Comparison of ENCODE assay signal across 10 mouse cellular contexts in the genomic region with DNA sequence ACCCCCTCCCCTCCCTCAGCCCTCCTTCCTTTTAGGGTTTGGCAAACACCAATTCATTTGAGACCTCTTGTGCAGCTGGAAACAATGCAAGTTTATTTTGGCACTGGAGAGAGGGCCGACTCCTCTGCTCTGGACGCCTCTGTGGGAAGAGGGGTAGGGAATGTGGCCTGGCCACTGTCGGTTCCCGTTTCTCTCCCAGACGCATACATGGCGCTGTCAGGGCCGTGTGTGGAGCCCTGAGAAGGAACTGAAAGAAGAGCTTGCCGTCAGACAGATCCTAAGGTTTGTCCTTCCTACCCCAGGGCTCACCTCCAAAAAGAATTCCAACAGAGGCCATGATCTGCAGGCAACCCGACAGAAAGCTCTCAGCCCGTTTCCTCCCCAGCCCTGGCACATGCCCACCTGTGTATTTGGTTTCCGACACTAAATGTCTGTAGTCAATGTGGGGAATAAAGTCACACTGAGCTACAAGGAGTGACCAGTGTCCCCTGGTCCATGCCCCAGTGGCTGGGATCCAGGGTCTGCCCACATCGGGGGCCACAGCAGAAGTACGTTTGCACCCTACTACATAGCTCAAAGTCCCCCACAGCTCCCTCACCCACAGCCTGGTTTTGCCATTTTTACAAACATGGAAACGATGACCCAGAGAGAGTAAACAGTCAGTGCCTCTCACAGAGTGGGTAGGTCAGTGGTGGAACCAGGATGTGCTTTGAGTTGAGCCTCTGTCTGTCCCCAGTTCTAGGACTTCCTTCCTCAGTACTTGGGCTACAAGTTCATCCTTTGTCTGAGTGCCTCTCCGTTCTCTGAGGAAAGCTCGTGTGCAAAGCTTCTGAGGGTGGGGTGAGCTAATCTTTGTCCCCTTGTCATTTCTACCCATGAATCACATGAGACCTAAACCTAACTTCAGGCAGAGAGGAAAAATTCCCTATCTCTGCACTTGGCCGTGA.
DNase-seq lines count a peak whose midpoint lies in the region; ATAC-seq and TF ChIP-seq lines count a peak whose summit lies in the region.
"Had no signal": no experiment of that assay in that cellular context is flagged by ENCODE, and none has a peak within 500 bp of the region (broad histone marks: within the 10 kb centered on the region; RNA-seq: fewer than 3 reads in every experiment).

No protein-coding gene starts in this region.

- no peak for TF ChIP-seq CTCF in left cerebral cortex, adult 2 months (IDR thresholded peaks at IDR 0.05)

- no peaks in the 10 kb centered on the region for H3K36me3 ChIP-seq in kidney, embryonic 15.5 days
- H3K36me3 ChIP-seq in myocyte (ENCODE audit: control insufficient read depth, insufficient read depth) = no peaks in the 10 kb centered on the region

- no peak overlapping the region for H3K4me3 ChIP-seq in left cerebral cortex, adult 2 months
- H3K4me3 ChIP-seq in kidney, embryonic 15.5 days (replicated peaks) = no peak overlapping the region
- no peak overlapping the region for H3K4me3 ChIP-seq in myocyte

- H3K4me2 ChIP-seq in kidney, embryonic 15.5 days = no peak overlapping the region
- H3K4me2 ChIP-seq in myocyte (ENCODE audit: low read depth) = peak overlapping the region; percentile 57

- H3K9me3 ChIP-seq in kidney, embryonic 15.5 days (replicated peaks) = peaks cover 7% of the 10 kb centered on the region

- 59% methylated on average over 17 of the region's 17 CpGs for WGBS in kidney, embryonic 15.5 days

- 0 out of 2 replicates have a peak overlapping the region, but pooled peaks have one; percentile 40 for H3K27ac ChIP-seq in left cerebral cortex, adult 2 months
- peak overlapping the region; percentile 75 for H3K27ac ChIP-seq in kidney, embryonic 15.5 days

- H3K9ac ChIP-seq in kidney, embryonic 15.5 days = no peak overlapping the region

- no peak for TF ChIP-seq POLR2A in myocyte (IDR thresholded peaks at IDR 0.05; ENCODE audit: insufficient read length, low read depth)

- no peaks in the 10 kb centered on the region for H3K27me3 ChIP-seq in kidney, embryonic 15.5 days
- no peaks in the 10 kb centered on the region for H3K27me3 ChIP-seq in myocyte (ENCODE audit: control insufficient read depth, insufficient read depth, insufficient read length)

- no peak for DNase-seq in left cerebral cortex, adult 2 months (ENCODE audit: extremely low spot score in 1 of 2, low spot score in 2 of 2)
- DNase-seq in left cerebral cortex, adult 9 months (ENCODE audit: low spot score in 2 of 2) = no peak
- peak; percentile 74 for DNase-seq in heart, adult 8-10 months (ENCODE audit: low spot score)
- no peak for DNase-seq in frontal cortex, adult 2 months (ENCODE audit: extremely low spot score in 1 of 2, low spot score in 1 of 2)
- no peak for DNase-seq in adrenal gland, postnatal 36 days
- no peak for DNase-seq in adrenal gland, postnatal 10 days
- DNase-seq: cerebellum, postnatal 36 days; left cerebral cortex, postnatal 4 days had no signal

- no peak; the same call in 1 of the 2 replicates for ATAC-seq in kidney, embryonic 15.5 days (replicated peaks; ENCODE audit: low FRiP score)

- no peak overlapping the region for H3ac ChIP-seq in myocyte (ENCODE audit: control insufficient read depth, insufficient read length)

- intact Hi-C loops in left cerebral cortex, adult 2 months (cut with DNase I) = no loop called here

- peaks cover 58% of the 10 kb centered on the region for H3K4me1 ChIP-seq in kidney, embryonic 15.5 days

- H3K79me2 ChIP-seq in myocyte (ENCODE audit: control insufficient read depth, insufficient read depth) = no peaks in the 10 kb centered on the region

TF ChIP-seq in myocyte, 11 proteins besides CTCF, POLR2A, EP300 and RAD21:
- TF ChIP-seq REST (IDR thresholded peaks at IDR 0.05; ENCODE audit: insufficient read depth, insufficient read length) = no peak
- no peak for TF ChIP-seq SRF (IDR thresholded peaks at IDR 0.05; ENCODE audit: control insufficient read depth, insufficient read length, low read depth)
- TF ChIP-seq MAX (IDR thresholded peaks at IDR 0.05; ENCODE audit: low read depth) = no peak
- no peak for TF ChIP-seq TCF3 (IDR thresholded peaks at IDR 0.05; ENCODE audit: insufficient read length, low read depth)
- TF ChIP-seq E2F4 (IDR thresholded peaks at IDR 0.05; ENCODE audit: insufficient read depth) = no peak
- no peak for TF ChIP-seq USF1 (IDR thresholded peaks at IDR 0.05; ENCODE audit: low read depth)
- TF ChIP-seq MYOD1 (IDR thresholded peaks at IDR 0.05; ENCODE audit: control insufficient read depth in 1 of 3, insufficient read length in 2 of 3, low read depth in 2 of 3) = no peak
- no peak for TF ChIP-seq MYOG (IDR thresholded peaks at IDR 0.05; ENCODE audit: control insufficient read depth in 1 of 3, insufficient read depth in 1 of 3, insufficient read length in 2 of 3, low read depth in 2 of 3)
- TF ChIP-seq POLR2AphosphoS2 (IDR thresholded peaks at IDR 0.05; ENCODE audit: insufficient read length, low read depth) = no peak
- no peak for TF ChIP-seq CEBPB (IDR thresholded peaks at IDR 0.05; ENCODE audit: insufficient read depth, poor library complexity, severe bottlenecking)
- no peak for TF ChIP-seq TCF12 (IDR thresholded peaks at IDR 0.05; ENCODE audit: insufficient read depth, poor library complexity, severe bottlenecking)
